Mouse (Mus musculus): Measurements from ENCODE around the gene Zfp553. TPM values are rescaled to one million over a fixed set of nuclear protein-coding genes. Genes with fewer than 3 reads are reported as not detected.
A peak's percentile ranks its signal among the peaks of the same experiment; 100 is the strongest.

Gene Zfp553
- polyA plus RNA-seq, 1 experiment from 2014 or later: 31.9 TPM

DNA sequence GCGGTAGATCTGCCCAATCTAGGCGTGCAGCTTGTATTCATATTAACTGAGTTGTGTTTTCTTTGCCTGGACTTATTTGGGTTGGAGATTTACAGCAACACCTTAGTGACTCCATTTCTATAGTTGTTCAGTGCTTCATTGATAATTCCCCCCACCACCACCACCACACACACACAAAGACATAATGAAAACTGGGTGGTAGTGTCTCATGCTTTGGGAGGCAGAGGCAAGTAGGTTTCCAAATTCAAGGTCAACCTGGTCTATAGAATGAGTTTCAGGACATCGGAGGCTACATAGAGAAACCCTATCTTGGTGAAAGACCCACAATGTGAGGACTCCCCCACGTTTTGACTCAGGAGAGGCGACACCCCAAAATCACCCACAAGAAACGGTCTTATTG is 8.2 kb upstream of the Zfp553 start:
- no peaks in the 10 kb centered on the region for H3K4me1 ChIP-seq (ENCODE audit: control insufficient read depth, insufficient read depth, low read length)
- H3K36me3 ChIP-seq (ENCODE audit: control insufficient read depth, insufficient read depth, low read length): 0 out of 2 replicates have a peak, but pooled peaks cover 5% of the 10 kb centered on the region
- H3K27ac ChIP-seq (replicated peaks; ENCODE audit: low read depth, low read length): no peak overlapping the region
- DNase-seq (no peak), ATAC-seq (ENCODE audit: low FRiP score, low TSS enrichment) (no peak)
- no peak overlapping the region for H3K9ac ChIP-seq (replicated peaks; ENCODE audit: low read length)
- H3K27me3 ChIP-seq (ENCODE audit: control insufficient read depth, insufficient read depth, low read length): no peaks in the 10 kb centered on the region
- no peak overlapping the region for H3K4me2 ChIP-seq (ENCODE audit: low read length)
- H3K4me3 ChIP-seq (replicated peaks; ENCODE audit: low read depth, low read length): no peak overlapping the region
- WGBS: 93% methylated on average over 6 of the region's 6 CpGs
- no peaks in the 10 kb centered on the region for H3K9me3 ChIP-seq (ENCODE audit: control insufficient read depth, low read length)

DNA sequence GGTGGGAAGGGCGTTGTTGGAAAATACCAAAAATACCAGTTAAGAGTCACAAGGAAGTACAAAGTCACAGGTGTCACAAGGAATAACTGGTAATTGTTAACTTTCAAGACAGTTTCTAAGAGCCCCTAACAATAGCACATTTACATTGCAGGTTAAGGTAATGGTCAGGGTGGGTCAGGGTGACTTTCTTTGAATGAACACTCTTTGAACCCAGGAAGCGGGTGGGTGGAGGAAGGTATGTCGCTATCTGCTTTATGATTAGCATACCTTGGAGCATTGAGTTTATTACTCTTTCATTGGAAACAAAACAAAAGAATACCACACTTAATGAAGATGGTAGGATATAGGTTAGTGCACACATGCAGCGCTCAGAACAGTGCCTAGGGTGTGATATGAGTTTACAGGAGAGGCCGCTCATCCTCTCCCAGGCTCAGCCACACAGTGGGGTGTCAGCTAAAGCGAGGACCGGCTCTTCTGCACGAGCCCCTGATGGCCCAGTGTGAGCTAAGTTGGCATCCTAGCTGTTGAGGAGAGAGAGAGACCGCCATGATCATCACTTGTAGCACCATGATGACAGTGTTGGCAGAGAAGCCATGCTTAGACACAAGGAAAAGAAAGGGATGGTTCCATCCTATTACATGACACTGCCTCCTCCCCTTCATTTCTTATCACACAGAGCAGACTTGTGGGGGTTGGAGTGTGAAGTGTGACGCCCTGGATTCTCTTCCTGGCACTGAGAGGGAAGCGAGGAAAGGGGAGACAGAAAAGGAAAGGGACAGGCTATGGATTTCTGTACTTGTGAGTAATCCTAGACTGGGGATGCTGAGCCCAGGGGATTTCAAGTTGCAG is 7.5 kb upstream of the Zfp553 start:
- DNase-seq (no peak), ATAC-seq (ENCODE audit: low FRiP score, low TSS enrichment) (no peak)
- no peaks in the 10 kb centered on the region for H3K27me3 ChIP-seq (ENCODE audit: control insufficient read depth, insufficient read depth, low read length)
- H3K4me2 ChIP-seq (ENCODE audit: low read length): no peak overlapping the region
- no peaks in the 10 kb centered on the region for H3K9me3 ChIP-seq (ENCODE audit: control insufficient read depth, low read length)
- H3K36me3 ChIP-seq (ENCODE audit: control insufficient read depth, insufficient read depth, low read length): 0 out of 2 replicates have a peak, but pooled peaks cover 5% of the 10 kb centered on the region
- H3K27ac ChIP-seq (replicated peaks; ENCODE audit: low read depth, low read length): no peak overlapping the region
- no peak overlapping the region for H3K9ac ChIP-seq (replicated peaks; ENCODE audit: low read length)
- WGBS: 86% methylated on average over 11 of the region's 11 CpGs
- H3K4me1 ChIP-seq (ENCODE audit: control insufficient read depth, insufficient read depth, low read length): peaks cover 6% of the 10 kb centered on the region
- no peak overlapping the region for H3K4me3 ChIP-seq (replicated peaks; ENCODE audit: low read depth, low read length)

DNA sequence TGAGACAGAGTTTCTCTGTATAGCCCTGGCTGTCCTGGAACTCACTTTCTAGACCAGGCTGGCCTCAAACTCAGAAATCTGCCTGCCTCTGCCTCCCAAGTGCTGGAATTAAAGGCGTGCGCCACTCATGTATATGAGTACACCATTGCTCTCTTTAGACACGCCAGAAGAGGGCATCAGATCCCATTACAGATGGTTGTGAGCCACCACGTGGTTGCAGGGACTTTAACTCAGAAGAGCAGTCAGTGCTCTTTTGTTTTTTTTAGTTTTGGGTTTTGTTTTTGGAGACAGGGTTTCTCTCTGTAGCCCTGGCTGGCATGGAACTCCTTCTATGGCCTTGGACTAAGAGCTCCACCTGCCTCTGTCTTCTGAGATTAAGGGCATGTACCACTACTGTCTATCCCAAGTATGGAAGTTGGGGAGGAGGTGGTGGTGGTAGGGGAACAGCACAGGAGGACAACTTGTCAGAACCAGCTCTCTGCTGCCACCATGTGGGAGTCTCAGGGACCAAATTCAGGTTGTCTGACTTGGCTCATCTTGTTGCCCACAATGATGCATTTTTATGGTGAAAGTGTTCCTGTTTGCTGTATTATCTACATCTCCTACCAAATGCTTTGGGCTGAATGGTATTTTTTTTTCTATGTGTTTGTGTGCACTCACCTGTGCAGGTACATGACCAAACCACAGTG is 4.1 kb upstream of the Zfp553 start:
- whole genome bisulfite sequencing: 68% methylated on average over 4 of the region's 4 CpGs
- ATAC-seq (ENCODE audit: low FRiP score, low TSS enrichment) (no peak), DNase-seq (peak; percentile 86)
- Histone ChIP-seq H3K27me3 (ENCODE audit: control insufficient read depth, insufficient read depth, low read length) (no peaks in the 10 kb centered on the region), H3K4me3 (replicated peaks; ENCODE audit: low read depth, low read length) (no peak overlapping the region), H3K9me3 (ENCODE audit: control insufficient read depth, low read length) (no peaks in the 10 kb centered on the region), H3K4me2 (ENCODE audit: low read length) (no peak overlapping the region), H3K27ac (replicated peaks; ENCODE audit: low read depth, low read length) (no peak overlapping the region), H3K4me1 (ENCODE audit: control insufficient read depth, insufficient read depth, low read length) (peaks cover 20% of the 10 kb centered on the region), H3K36me3 (ENCODE audit: control insufficient read depth, insufficient read depth, low read length) (peaks cover 11% of the 10 kb centered on the region; the same call in 1 of the 2 replicates), H3K9ac (replicated peaks; ENCODE audit: low read length) (no peak overlapping the region)

DNA sequence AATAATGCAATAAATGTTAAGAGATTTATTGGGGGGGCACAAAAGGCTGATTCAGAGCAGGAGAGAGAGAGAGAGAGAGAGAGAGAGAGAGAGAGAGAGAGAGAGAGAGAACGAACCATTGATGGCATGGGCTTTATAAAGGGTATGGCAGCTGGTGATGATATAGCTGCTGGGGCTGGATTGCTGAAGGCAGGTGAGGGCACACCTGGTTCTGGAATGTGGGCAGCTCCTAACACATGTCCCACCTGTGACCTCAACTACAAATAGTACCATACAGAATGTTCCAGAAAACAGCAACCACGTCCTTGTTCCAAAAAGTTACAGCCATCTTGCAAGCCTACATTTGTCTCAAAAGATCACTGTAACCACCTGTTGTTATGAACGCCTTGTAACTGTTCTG is 1.5 kb upstream of the Zfp553 start:
- Histone ChIP-seq H3K27ac (replicated peaks; ENCODE audit: low read depth, low read length) (no peak overlapping the region), H3K4me1 (ENCODE audit: control insufficient read depth, insufficient read depth, low read length) (peaks cover 31% of the 10 kb centered on the region), H3K36me3 (ENCODE audit: control insufficient read depth, insufficient read depth, low read length) (peaks cover 25% of the 10 kb centered on the region), H3K9ac (replicated peaks; ENCODE audit: low read length) (peak overlapping the region; percentile 98; the same call in 1 of the 2 replicates), H3K27me3 (ENCODE audit: control insufficient read depth, insufficient read depth, low read length) (no peaks in the 10 kb centered on the region), H3K4me2 (ENCODE audit: low read length) (peak overlapping the region; percentile 69), H3K4me3 (replicated peaks; ENCODE audit: low read depth, low read length) (peak overlapping the region; percentile 81), H3K9me3 (ENCODE audit: control insufficient read depth, low read length) (no peaks in the 10 kb centered on the region)
- no peak for ATAC-seq (ENCODE audit: low FRiP score, low TSS enrichment)
- no peak for DNase-seq
- 69% methylated on average over 3 of the region's 3 CpGs for WGBS

DNA sequence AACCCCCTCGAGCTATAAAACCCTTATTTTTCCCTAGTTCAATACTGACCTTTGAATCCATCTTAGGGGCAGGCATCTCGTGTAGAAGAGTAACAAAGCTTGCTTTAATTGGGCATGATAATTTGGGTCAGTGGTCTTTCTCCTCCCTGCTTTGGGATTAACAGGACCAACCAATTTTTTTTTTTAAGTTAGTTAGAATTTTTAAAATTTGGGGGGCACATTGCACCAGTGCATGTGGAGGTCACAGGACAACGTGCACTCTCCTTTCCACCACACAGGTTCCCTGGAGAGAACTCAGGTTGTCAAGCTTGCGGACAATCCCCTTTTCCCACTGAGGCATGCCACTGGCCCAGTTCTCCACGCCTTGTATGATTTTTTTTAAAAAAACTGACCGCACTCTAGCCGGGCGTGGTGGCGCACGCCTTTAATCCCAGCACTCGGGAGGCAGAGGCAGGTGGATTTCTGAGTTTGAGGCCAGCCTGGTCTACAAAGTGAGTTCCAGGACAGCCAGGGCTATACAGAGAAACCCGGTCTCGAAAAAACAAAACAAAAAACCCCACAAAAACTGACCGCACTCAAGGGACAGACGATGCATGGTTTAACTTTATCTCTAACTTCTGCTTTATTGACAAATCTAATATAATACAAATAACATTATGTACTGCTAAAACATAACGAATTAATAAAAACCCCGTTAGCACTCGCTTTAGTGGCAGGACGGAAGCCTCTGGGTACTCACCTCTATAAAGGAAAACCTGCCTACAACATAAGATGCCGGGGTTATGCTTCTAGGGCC is 837 bp upstream of the Zfp553 start:
- 3% methylated on average over 20 of the region's 20 CpGs for WGBS
- ATAC-seq (ENCODE audit: low FRiP score, low TSS enrichment) (no peak), DNase-seq (peak; percentile 25)
- H3K4me3 ChIP-seq (replicated peaks; ENCODE audit: low read depth, low read length): peak overlapping the region; percentile 81
- H3K9ac ChIP-seq (replicated peaks; ENCODE audit: low read length): peak overlapping the region; percentile 98
- peaks cover 31% of the 10 kb centered on the region for H3K36me3 ChIP-seq (ENCODE audit: control insufficient read depth, insufficient read depth, low read length)
- H3K4me1 ChIP-seq (ENCODE audit: control insufficient read depth, insufficient read depth, low read length): peaks cover 31% of the 10 kb centered on the region
- no peaks in the 10 kb centered on the region for H3K27me3 ChIP-seq (ENCODE audit: control insufficient read depth, insufficient read depth, low read length)
- no peaks in the 10 kb centered on the region for H3K9me3 ChIP-seq (ENCODE audit: control insufficient read depth, low read length)
- peak overlapping the region; percentile 99 for H3K27ac ChIP-seq (replicated peaks; ENCODE audit: low read depth, low read length)
- H3K4me2 ChIP-seq (ENCODE audit: low read length): peak overlapping the region; percentile 69

DNA sequence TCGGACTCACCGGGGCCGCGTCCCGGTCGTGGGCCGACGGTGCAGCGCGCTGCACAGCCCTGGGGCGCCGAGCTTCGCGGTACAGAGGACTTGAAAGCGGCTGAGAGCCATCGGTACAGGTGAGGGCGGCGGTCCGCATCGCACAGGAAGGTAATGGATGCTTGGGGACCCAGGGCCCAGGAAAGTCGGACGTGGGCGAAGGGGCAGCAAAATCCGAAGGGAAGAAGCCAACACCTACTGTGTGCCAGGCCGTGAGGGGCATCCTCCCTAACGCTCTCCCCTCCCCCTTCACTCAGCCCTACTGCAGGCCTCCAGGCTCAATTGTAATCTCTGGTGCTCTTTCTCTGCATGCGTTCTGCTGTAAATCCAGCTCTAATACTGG is 498 bp downstream of the Zfp553 start:
- ATAC-seq (ENCODE audit: low FRiP score, low TSS enrichment) (peak; percentile 32), DNase-seq (peak; percentile 68)
- Histone ChIP-seq H3K9me3 (ENCODE audit: control insufficient read depth, low read length) (no peaks in the 10 kb centered on the region), H3K36me3 (ENCODE audit: control insufficient read depth, insufficient read depth, low read length) (peaks cover 44% of the 10 kb centered on the region), H3K27me3 (ENCODE audit: control insufficient read depth, insufficient read depth, low read length) (no peaks in the 10 kb centered on the region), H3K4me2 (ENCODE audit: low read length) (peak overlapping the region; percentile 69), H3K9ac (replicated peaks; ENCODE audit: low read length) (peak overlapping the region; percentile 98), H3K4me1 (ENCODE audit: control insufficient read depth, insufficient read depth, low read length) (peaks cover 31% of the 10 kb centered on the region), H3K27ac (replicated peaks; ENCODE audit: low read depth, low read length) (peak overlapping the region; percentile 99), H3K4me3 (replicated peaks; ENCODE audit: low read depth, low read length) (peak overlapping the region; percentile 81)
- WGBS: 0% methylated on average over 27 of the region's 27 CpGs

DNA sequence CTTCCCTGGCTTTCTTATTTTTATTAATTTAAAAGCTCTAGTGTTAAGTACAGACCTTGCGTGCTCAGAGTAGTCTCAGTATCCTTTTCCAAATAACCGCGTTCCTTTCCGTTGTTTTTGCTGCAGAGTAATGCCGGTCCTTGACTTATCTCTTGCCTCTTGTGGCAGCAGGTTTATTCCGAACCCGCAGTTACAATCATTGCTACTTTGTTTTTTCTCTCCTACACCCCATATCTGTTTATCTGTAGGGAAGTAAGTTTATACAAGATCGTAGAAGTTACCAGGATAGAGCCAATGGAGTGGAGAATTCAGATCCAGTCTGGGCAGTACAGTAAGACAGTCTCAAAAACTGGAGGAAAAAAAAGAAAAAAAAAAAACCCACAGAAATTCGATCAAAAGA is 904 bp downstream of the Zfp553 start:
- Histone ChIP-seq H3K4me3 (replicated peaks; ENCODE audit: low read depth, low read length) (peak overlapping the region; percentile 81), H3K27me3 (ENCODE audit: control insufficient read depth, insufficient read depth, low read length) (no peaks in the 10 kb centered on the region), H3K27ac (replicated peaks; ENCODE audit: low read depth, low read length) (peak overlapping the region; percentile 99), H3K4me2 (ENCODE audit: low read length) (peak overlapping the region; percentile 69), H3K36me3 (ENCODE audit: control insufficient read depth, insufficient read depth, low read length) (peaks cover 48% of the 10 kb centered on the region), H3K9me3 (ENCODE audit: control insufficient read depth, low read length) (no peaks in the 10 kb centered on the region), H3K9ac (replicated peaks; ENCODE audit: low read length) (peak overlapping the region; percentile 98), H3K4me1 (ENCODE audit: control insufficient read depth, insufficient read depth, low read length) (peaks cover 31% of the 10 kb centered on the region)
- WGBS: 6% methylated on average over 9 of the region's 9 CpGs
- no peak for ATAC-seq (ENCODE audit: low FRiP score, low TSS enrichment)
- DNase-seq: no peak

DNA sequence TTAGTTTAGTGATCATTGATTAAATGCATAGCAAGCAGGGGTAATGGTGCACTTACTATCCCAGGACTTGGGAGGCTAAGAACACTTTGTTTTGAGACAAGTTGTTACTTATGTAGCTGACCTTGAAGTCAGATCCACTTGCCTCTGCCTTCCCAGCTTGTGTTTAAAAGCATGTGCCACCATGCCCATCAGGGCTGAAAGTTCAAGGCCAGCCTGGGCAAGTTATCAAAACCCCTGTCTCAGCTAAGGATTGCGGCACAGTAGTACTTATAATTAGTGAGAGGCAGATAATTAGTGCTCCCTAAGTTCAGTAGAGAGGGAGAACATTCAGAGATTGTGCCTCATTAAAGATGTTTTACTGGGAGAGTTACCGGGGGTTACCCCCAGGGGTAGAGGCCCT is 1.9 kb downstream of the Zfp553 start:
- Histone ChIP-seq H3K9me3 (ENCODE audit: control insufficient read depth, low read length) (no peaks in the 10 kb centered on the region), H3K27me3 (ENCODE audit: control insufficient read depth, insufficient read depth, low read length) (no peaks in the 10 kb centered on the region), H3K36me3 (ENCODE audit: control insufficient read depth, insufficient read depth, low read length) (peaks cover 51% of the 10 kb centered on the region), H3K27ac (replicated peaks; ENCODE audit: low read depth, low read length) (no peak overlapping the region), H3K4me1 (ENCODE audit: control insufficient read depth, insufficient read depth, low read length) (peaks cover 31% of the 10 kb centered on the region), H3K9ac (replicated peaks; ENCODE audit: low read length) (no peak overlapping the region), H3K4me2 (ENCODE audit: low read length) (peak overlapping the region; percentile 69), H3K4me3 (replicated peaks; ENCODE audit: low read depth, low read length) (peak overlapping the region; percentile 81)
- no peak for ATAC-seq (ENCODE audit: low FRiP score, low TSS enrichment)
- DNase-seq: no peak
- WGBS: 96% methylated on average over 2 of the region's 2 CpGs

All from midbrain, embryonic 14.5 days (tissue).